Mouse (Mus musculus) ES-E14 (cell line): ENCODE measurements around the gene Fat4.

Experiments used
- CHD2 ChIP-seq: IDR thresholded peaks from 2 replicates; pipeline ENCODE4 v1.6.1; 2014; ENCODE audit warnings: mild to moderate bottlenecking, low read depth, low read length, inconsistent platforms
- MAFK ChIP-seq: IDR thresholded peaks from 2 replicates; pipeline ENCODE4 v1.6.1; 2014; ENCODE audit warnings: mild to moderate bottlenecking, low read depth, low read length, inconsistent platforms; ENCODE audit not compliant: insufficient read depth
- ZNF384 ChIP-seq: IDR thresholded peaks from 2 replicates; pipeline ENCODE4 v1.6.1; 2012; ENCODE audit warnings: low read depth, low read length, inconsistent platforms

- TF ChIP-seq CHD2 (no peak), ZNF384 (no peak), MAFK (no peak)
Observed at GRCm38 (mm10) chr3:38906832-38907231, 20.1 kb downstream of the Fat4 start.
